Mouse (Mus musculus) natural killer cell, adult 2 months (primary cell): Measurements from ENCODE around the gene Mettl1.
A peak's percentile ranks its signal among the peaks of the same experiment; 100 is the strongest.
"Not testable (repeated sequence)": the region's sequence is repeated elsewhere in the genome, so short reads cannot be mapped to it uniquely, and the experiment has no call there.

Experiments used
- DNase-seq, 2 experiments: peaks; one replicate each; pipeline ENCODE4 v3.0.0; 2022; ENCODE audit warnings: low spot score in 2 of 2

The Mettl1 gene

DNA sequence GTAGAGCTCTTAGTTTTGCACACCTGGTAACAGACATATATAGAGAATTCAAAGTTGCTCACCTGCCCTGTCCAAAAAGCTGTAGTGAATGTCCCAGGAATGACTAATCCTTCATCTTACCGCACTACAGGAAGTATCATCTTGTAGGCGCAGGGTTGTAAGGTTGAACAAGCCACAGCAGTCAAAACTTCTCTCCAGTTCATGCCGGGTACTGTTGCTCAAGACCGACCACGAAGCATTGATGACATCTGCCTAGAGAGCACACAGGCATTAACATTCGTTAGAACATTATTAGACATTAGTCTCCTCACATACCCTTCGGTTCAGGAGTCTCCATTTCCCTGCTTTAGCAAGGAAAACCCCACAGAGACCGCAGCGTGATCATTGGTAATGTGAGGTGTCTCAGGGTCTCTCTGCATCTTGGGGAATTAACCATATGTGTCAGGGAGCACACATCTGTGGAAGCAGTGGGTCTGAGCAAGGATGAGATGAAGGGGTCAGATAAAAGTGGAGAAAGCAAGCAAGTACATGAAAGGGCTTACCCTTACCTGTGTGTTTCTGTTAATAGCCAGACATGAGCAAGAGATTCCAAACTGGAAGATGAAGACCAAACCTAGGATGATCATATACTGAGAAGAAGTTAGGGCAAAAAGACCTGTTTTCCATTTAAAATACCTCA is 27.3 kb downstream of the Mettl1 start:
- no peak for DNase-seq

GRCm38 (mm10) chr10:127069281-127070189 is 28.3 kb downstream of the Mettl1 start:
- no peak for DNase-seq

GRCm38 (mm10) chr10:127070190-127071121 is 29.2 kb downstream of the Mettl1 start, which contains the start of gene Tspan31:
Gene Tspan31, minus strand, starts transcription at chr10:127070264.
- peak in 1 of 2 experiments; percentile 54 for DNase-seq

- DNase-seq, result no peak
These were observed 30.0 kb downstream of the Mettl1 start for GRCm38 (mm10) chr10:127071203-127071602.

- DNase-seq, result not testable (repeated sequence)
These were observed 31.1 kb downstream of the Mettl1 start for GRCm38 (mm10) chr10:127072270-127072669.

DNA sequence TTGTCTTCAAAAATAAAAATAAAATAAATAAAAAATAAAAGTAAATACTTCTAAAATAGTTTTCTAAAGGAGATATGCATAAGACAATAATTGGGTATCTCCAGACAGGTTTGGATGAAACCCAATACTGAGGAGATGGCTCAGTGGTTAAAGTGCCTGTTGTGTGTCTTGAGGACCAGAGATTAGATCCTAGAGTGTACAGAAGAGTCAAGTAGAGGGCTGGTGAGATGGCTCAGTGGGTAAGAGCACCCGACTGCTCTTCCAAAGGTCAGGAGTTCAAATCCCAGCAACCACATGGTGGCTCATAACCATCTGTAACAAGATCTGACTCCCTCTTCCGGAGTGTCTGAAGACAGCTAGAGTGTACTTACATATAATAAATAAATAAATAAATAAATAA is 31.8 kb downstream of the Mettl1 start:
- not testable (repeated sequence) for DNase-seq

DNA sequence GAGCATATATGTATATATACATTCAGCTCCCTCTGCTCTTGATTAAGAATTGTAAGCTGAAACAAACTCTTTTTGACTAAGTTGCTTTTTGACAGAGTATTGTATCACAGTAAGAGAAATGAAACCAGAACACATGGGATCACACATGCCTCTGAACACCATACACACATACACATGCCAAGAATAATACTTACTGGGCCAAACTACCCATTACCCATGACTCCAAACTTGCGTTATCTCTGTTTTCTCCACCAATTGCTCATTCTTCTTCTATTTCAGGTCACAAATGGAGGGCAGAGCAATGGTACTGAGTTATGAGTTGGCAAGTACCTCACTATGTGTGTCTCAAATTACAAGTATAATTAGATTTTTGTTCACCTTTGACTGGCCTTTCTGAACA is 32.8 kb downstream of the Mettl1 start:
- no peak for DNase-seq

- peak; percentile 77 to 85 for DNase-seq
These were observed 33.9 kb downstream of the Mettl1 start, which contains the start of gene Agap2 for GRCm38 (mm10) chr10:127075080-127075479. Gene Agap2, plus strand, starts transcription at chr10:127075284.

GRCm38 (mm10) chr10:127075651-127076050 is 34.4 kb downstream of the Mettl1 start:
- no peak for DNase-seq

DNA sequence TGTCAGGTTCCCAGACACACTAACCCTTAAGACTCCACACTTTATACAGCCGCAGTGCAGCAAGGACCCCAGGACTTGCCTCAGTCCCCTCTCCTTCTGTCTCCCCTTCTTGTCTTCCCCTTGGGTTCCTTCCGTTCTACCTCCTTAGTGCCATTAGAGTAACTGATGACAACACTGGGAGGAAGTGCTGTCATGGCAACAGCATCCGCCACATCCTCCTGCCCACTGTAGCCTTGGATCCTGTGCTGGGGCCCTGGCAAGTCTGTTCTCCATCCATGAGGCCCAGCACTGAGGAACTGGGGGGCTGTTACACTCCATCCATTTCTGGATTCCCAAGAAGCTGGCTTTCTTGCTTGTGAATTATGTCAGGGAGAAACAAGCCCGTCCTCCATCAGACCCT is 34.9 kb downstream of the Mettl1 start:
- DNase-seq, result peak; percentile 67

- DNase-seq, result no peak
These were observed 36.3 kb downstream of the Mettl1 start for GRCm38 (mm10) chr10:127077515-127077914.

GRCm38 (mm10) chr10:127078001-127078676 is 36.9 kb downstream of the Mettl1 start:
- DNase-seq, result no peak

GRCm38 (mm10) chr10:127078677-127079575 is 37.7 kb downstream of the Mettl1 start:
- DNase-seq, result no peak

GRCm38 (mm10) chr10:127079665-127080391 is 38.6 kb downstream of the Mettl1 start:
- no peak for DNase-seq

DNA sequence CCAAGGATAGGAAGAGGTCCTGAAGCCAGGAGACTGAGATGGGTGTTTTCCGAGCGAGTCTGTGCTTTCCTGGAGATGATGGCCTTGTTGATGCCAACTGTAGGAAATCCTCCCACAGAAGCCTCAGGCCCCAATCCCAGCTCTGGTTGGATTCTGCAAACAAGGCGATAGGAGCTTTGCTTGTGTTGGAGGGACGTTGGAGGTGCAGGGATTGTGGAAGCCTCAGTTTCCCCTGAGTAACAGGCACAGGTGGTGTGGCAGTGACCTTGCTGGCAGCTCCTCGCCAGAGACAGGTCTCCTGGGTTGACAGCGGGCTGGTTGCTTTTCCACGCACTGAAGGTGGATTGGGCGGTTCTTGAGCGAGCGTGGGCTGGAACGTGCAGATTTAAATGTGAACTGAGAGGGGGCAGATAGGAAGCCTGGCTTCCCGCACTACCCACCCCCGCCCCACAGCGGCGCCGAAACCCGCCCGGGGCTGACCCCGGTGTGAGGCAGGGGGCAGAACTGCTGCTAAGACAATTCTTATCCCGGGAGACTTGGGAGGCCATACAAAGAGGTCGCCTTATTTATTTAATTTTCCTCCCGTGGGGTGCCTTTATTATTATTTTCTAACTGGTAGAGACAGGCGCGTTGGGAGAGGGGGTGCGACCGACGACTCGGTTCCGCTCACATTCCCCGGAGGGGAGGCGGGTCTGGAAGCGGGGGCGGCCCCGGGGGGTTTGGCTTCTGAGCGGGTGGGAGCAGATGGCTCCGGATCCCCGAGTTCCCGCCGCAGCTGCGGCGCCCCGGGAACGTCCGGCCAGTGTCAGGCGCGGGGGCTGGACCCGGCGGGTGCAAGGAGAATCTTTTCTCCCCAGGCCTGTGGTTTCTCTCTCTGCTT is 39.9 kb downstream of the Mettl1 start:
- no peak for DNase-seq

GRCm38 (mm10) chr10:127081996-127082620 is 40.9 kb downstream of the Mettl1 start:
- DNase-seq, result no peak

- no peak for DNase-seq
These were observed 42.2 kb downstream of the Mettl1 start for GRCm38 (mm10) chr10:127083292-127083914.
